Mouse (Mus musculus) testis, adult 2 months (tissue): ENCODE measurements around the gene Amigo2.

Experiments used
- CTCF ChIP-seq: fragments of 200-500 bp; IDR thresholded peaks from 2 replicates; pipeline ENCODE4 v1.5.1; 2012; ENCODE audit warnings: low read depth, mild to moderate bottlenecking, inconsistent platforms, low read length, moderate library complexity; ENCODE audit not compliant: control insufficient read depth, insufficient read depth, insufficient replicate concordance
- POLR2A ChIP-seq: fragments of 200-500 bp; IDR thresholded peaks from 2 replicates; pipeline ENCODE4 v1.6.1; 2012; ENCODE audit warnings: low read depth, mild to moderate bottlenecking, inconsistent platforms, low read length, moderate library complexity; ENCODE audit not compliant: control insufficient read depth

DNA sequence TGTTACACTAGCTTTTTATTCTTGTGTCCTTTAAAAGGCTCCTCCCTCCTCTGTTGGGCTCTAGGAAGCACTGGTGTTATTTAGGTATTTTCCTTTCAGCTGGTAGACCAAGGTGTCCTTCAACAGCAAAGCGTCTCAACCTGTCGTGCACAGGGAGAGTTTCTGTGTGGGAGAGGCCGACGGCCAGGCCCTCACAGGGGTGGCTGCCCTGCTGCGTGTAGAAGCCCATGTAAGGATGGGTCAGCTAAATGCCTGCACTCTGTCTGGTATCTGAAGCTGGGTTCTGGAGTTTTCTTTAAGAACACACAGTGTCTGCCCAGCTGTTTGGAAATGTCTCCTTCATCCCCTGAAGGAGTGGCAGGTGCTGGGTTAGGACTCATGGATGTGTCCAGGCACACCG lies 43.3 kb upstream of the Amigo2 start:
- TF ChIP-seq CTCF = no peak
- no peak for TF ChIP-seq POLR2A
